Mouse (Mus musculus): ENCODE results near the gene Olfr466. TPM values are rescaled to one million over a fixed set of nuclear protein-coding genes. Genes with fewer than 3 reads are reported as not detected.

Olfr466 gene
- not detected for total RNA-seq (2023)

GRCm38 (mm10) chr13:65149940-65150339, at the start of gene Olfr466:
TSS of gene Olfr466 (plus strand) at chr13:65150240.

GRCm38 (mm10) chr13:65112459-65113110, 37.5 kb upstream of the Olfr466 start, which contains the start of gene Mfsd14b:
TSS of gene Mfsd14b (minus strand) at chr13:65112975.

DNA sequence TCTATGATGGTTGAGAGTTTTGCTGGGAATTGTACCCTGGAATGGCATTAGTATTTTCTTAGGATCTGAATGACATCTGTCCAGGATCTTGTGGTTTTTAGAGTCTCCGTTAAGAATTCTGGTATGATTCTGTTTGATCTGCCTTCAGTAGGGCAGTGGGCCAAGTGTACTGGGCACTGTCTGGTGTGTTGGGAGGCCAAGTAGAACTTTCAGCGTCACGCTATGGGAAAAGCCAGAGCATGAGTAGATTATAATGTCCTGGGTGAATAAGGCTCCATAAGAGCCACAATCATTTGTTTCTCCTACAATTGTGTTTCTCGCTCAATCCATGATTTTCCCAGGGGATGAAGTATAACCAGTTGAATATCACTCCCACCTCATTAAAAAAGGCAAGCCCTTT, 12.3 kb upstream of the Olfr466 start, which contains the start of gene Olfr465-ps1:
Olfr465-ps1 (plus strand) TSS at position 301 of the 400 bp plus-strand sequence.

Other genes starting within 250 kb of the Olfr466 start
- gene Cntnap3, start 246.3 kb upstream of the Olfr466 start, total RNA-seq (2023), result not detected
- not detected for gene Spata31, start 232.8 kb upstream of the Olfr466 start, total RNA-seq (2023)
- gene Spata31d1c, start 117.2 kb upstream of the Olfr466 start, total RNA-seq (2023), result not detected
- gene Prss47, start 97.5 kb upstream of the Olfr466 start, total RNA-seq (2023), result 1.0 TPM
- gene Mfsd14b, start 37.3 kb upstream of the Olfr466 start, total RNA-seq (2023), result 36.7 TPM
- not detected for gene Olfr465-ps1, start 12.2 kb upstream of the Olfr466 start, total RNA-seq (2023)
- gene Nlrp4f, start 55.7 kb downstream of the Olfr466 start, total RNA-seq (2023), result not detected
- gene Gm10775, start 109.3 kb downstream of the Olfr466 start, total RNA-seq (2023), result not detected
- 52.1 TPM for gene Zfp369, start 128.6 kb downstream of the Olfr466 start, total RNA-seq (2023)